Mouse (Mus musculus) retina, postnatal 7 days (tissue): Measurements from ENCODE around the gene Rpl9-ps6.
"Not testable (repeated sequence)": the region's sequence is repeated elsewhere in the genome, so short reads cannot be mapped to it uniquely, and the experiment has no call there.

Source experiments
- DNase-seq: peaks from one replicate; pipeline ENCODE4 v3.0.0-alpha.2; 2012; ENCODE audit warnings: low read depth, low spot score

The Rpl9-ps6 gene

DNA sequence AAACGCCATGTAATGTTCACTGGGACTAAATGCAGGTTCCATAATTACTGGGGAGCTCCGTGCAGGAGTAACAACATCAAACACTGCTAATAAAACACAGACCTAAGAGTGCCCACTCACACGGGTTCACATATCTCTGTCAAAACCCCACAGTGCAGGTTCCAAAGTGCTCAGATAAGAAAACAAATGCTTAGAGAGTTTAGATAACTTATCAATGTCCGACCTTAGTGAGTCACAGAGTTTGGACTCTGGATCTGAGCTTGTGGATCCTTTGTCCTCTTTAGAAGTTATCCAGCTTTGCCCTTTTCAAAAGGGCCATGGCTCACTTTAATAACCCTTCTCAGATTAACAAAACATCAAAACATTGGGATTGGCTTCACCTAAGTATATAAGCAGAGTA lies 15.1 kb upstream of the Rpl9-ps6 start:
- no peak for DNase-seq

- DNase-seq: no peak
These were observed 14.5 kb upstream of the Rpl9-ps6 start for GRCm38 (mm10) chr19:32480791-32481442.

DNA sequence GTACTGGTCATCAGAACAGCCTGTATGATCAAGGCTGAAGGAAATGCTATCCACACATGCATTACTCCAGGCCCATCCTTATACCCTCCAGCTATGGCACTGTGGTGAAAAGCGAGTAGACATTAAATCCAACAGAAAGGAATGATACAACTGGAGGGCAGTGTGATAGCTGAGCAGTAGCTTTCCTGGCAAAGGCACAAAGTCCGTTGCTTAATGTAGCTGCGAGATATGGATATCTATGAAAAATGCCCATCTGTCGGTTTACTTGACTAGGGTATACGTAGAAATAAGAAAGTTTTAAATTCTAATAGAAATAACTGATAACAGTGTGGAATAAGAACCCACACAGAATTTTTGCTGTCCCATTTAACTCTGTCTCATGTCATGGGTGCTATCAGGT lies 13.9 kb upstream of the Rpl9-ps6 start:
- no peak for DNase-seq

GRCm38 (mm10) chr19:32476712-32477052 lies 10.3 kb upstream of the Rpl9-ps6 start:
- DNase-seq: no peak

GRCm38 (mm10) chr19:32476016-32476711 lies 9.8 kb upstream of the Rpl9-ps6 start:
- no peak for DNase-seq

GRCm38 (mm10) chr19:32470570-32471263 lies 4.3 kb upstream of the Rpl9-ps6 start:
- no peak for DNase-seq

DNA sequence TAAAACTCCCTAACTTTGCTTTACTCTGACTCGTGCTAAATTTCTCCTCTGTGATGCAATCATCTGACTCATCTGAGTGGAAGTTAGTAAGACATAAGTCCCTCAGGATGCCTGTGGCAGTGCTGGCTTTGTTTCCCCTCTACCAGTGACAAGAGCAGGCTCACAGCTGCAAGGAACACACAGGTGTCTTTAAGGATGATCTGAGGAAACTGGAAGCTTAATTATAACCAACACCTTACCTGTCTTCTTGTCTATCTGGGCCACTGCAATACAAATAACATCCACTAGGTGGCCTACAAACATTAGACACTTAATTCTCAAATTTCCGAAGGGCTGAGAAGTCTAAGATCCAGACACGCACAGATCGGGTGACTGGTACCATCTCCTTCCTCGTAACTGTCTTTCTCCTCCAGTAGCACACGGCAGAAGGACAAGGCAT lies 3.7 kb upstream of the Rpl9-ps6 start:
- DNase-seq: peak; percentile 54

GRCm38 (mm10) chr19:32467325-32467724 lies 947 bp upstream of the Rpl9-ps6 start:
- no peak for DNase-seq

- no peak for DNase-seq
These were observed 1.1 kb downstream of the Rpl9-ps6 start for GRCm38 (mm10) chr19:32465228-32465627.

DNA sequence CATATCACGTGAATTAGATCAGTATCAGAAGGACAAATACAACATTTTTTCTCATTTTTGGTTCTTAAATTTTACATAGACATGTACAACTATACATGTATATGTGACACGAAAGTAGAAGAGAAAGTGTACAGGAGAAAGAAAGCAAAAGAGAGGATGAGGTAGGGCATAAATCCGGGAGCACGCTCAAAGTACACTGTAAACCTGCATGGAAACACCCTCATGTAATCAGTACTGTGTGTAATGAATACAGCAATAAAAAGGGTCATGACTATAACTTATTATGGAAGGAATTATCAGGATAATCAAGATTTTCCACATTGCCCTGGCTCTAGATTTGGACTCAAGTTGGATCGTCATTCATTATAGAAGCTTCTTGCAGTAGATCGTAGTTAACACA lies 3.3 kb downstream of the Rpl9-ps6 start:
- DNase-seq: no peak

- DNase-seq: not testable (repeated sequence)
These were observed 8.7 kb downstream of the Rpl9-ps6 start for GRCm38 (mm10) chr19:32457631-32458030.

GRCm38 (mm10) chr19:32456744-32457143 lies 9.6 kb downstream of the Rpl9-ps6 start:
- no peak for DNase-seq

GRCm38 (mm10) chr19:32452231-32452630 lies 14.1 kb downstream of the Rpl9-ps6 start:
- DNase-seq: no peak

DNA sequence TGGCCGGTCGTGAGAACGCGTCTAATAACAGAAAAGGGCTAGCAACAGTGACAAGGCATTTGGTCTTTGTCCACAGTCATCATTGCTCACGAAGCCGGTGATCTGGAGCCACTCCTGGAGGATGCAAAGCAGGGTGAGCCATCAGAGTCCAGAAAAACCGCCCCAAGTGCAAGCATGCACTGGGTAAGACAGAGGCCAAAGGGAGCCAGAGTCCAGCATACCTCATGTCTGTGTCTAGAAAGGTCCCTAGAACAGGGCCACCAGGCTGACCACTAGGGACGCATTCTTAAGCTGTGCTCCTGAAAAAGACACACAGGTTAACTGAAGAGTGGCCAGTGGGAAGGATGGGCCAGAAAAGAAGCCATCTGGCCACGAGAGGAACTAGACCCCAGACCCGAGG lies 17.4 kb downstream of the Rpl9-ps6 start:
- no peak for DNase-seq

- no peak for DNase-seq
These were observed 24.8 kb downstream of the Rpl9-ps6 start for GRCm38 (mm10) chr19:32441568-32441967.

DNA sequence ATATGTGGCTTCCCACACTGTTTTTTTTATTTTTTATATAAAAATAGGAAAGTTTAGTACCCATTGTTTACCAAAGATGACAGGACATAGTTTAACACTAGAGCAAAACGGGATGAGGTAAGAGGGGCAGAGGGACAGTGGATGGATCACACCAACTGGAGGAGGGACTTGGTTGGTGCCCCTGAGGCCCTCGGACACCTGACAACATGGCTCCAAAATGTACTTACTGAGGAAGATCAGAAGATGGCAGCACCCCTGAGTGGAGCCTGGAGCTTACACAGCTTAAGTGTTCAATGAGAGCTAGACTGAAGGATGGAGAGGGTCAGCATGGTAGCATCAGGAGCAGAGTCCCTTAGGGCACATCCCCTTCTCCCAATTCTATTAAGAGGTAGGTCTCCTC lies 27.0 kb downstream of the Rpl9-ps6 start:
- no peak for DNase-seq

DNA sequence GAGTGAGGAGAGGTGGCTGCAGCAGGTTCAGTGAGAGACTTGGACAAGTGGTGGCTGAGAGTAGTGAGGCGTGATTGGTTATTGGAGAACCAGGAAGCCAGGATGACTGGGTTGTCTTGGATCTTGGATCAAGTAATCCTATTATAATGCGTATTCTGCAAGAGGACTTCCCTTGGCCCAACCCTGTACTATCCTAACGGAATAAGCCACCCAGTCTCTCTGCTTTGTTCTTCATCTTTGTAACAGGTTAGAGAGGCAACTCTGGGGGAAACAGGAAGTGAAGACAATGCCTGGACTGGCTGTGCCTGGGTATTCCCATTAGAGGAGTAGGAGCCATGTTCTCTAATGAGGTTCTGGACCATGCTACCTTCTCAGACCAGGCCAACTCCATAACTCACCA lies 40.5 kb downstream of the Rpl9-ps6 start:
- DNase-seq: no peak

- no peak for DNase-seq
These were observed 41.7 kb downstream of the Rpl9-ps6 start for GRCm38 (mm10) chr19:32424706-32425105.

- DNase-seq: no peak
These were observed 47.3 kb downstream of the Rpl9-ps6 start for GRCm38 (mm10) chr19:32419069-32419468.

DNA sequence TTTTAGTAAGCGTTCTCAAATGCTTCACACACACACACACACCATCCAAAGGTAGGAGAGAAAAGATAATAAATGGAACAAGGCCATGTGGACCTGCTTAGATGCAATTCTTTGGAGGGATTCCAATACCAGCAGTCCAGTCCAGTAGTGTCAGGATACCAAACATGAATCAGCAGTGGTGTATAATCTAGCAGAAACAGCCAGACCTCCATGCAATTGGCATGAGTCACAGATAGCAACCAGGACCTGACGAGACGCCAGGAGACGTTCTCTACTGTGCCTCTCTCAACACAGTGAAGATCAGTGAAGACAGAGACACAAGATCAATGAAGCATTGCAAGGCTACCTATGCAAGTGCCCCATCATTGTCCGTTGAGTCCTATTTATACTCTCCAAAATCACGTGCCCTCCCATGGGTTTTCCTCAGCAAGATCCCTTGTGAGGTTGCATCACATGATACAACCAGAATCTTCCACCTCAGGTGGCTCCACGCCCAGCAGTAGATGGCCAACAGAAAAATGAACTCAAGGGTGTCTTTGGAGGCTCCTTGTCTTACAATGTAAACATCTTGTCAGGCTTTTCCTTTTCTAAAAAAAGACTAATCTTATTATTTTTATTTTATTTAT lies 49.6 kb downstream of the Rpl9-ps6 start:
- DNase-seq: no peak
